In the genomic region with DNA sequence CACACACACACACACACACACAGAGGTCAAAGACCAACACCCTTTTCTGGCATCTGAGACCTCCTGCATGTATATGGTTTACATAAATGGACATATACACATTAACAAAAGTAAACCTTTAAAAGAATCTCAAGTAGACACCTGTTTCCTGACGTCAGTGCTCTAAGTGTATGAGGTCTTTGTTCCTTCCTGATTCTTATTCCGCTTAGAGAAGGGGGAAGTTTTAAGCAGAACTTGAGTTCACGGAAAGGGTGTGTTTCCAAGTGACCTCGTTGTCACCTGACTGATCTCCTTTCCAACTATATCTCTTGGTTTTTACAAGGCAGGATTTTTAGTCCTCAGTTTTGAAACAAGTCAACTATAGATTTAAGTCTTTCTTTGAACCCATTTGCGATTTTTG, we compare ENCODE assay signal across 14 mouse cellular contexts. TPM values are rescaled to one million over a fixed set of nuclear protein-coding genes. Genes with fewer than 3 reads are reported as not detected.
DNase-seq lines count a peak whose midpoint lies in the region; ATAC-seq and TF ChIP-seq lines count a peak whose summit lies in the region.
"Had no signal": no experiment of that assay in that cellular context is flagged by ENCODE, and none has a peak within 500 bp of the region (broad histone marks: within the 10 kb centered on the region; RNA-seq: fewer than 3 reads in every experiment).

No protein-coding gene starts in this region.

- 13% methylated on average over 5 of the region's 5 CpGs for WGBS in spleen, adult 2 months
- 52% methylated on average over 5 of the region's 5 CpGs for WGBS in intestine, embryonic 16.5 days

- TF ChIP-seq CTCF in gastrocnemius, adult 2 months (IDR thresholded peaks at IDR 0.05): no peak
- TF ChIP-seq CTCF in spleen, adult 2 months (IDR thresholded peaks at IDR 0.05; ENCODE audit: extremely low read depth, insufficient read depth, insufficient read length, insufficient replicate concordance): no peak

- H3K4me3 ChIP-seq in gastrocnemius, adult 2 months: no peak overlapping the region
- no peak overlapping the region for H3K4me3 ChIP-seq in spleen, adult 2 months (ENCODE audit: extremely low read depth, insufficient read depth, insufficient read length)
- no peak overlapping the region for H3K4me3 ChIP-seq in intestine, embryonic 16.5 days (ENCODE audit: low read length)
- H3K4me3 ChIP-seq: embryonic facial prominence, embryonic 15.5 days; heart, embryonic 15.5 days had no signal

- H3K27ac ChIP-seq in gastrocnemius, adult 2 months: peak overlapping the region; percentile 50; the same call in 1 of the 2 replicates
- H3K27ac ChIP-seq in spleen, adult 2 months (ENCODE audit: insufficient read depth, low read length): peak overlapping the region; percentile 68
- H3K27ac ChIP-seq in intestine, embryonic 16.5 days (ENCODE audit: low read length): no peak overlapping the region
- H3K27ac ChIP-seq: embryonic facial prominence, embryonic 15.5 days; heart, embryonic 15.5 days had no signal

- peaks cover 7% of the 10 kb centered on the region for H3K4me1 ChIP-seq in spleen, adult 2 months (ENCODE audit: control insufficient read depth, insufficient read depth, insufficient read length)
- no peaks in the 10 kb centered on the region for H3K4me1 ChIP-seq in intestine, embryonic 16.5 days (ENCODE audit: control insufficient read depth, insufficient read depth, low read length)

- no peaks in the 10 kb centered on the region; the same call in 1 of the 2 replicates for H3K36me3 ChIP-seq in spleen, adult 2 months (ENCODE audit: control insufficient read depth, insufficient read depth, low read length)
- no peaks in the 10 kb centered on the region for H3K36me3 ChIP-seq in intestine, embryonic 16.5 days (ENCODE audit: control insufficient read depth, insufficient read depth, low read length)
- no peaks in the 10 kb centered on the region for H3K36me3 ChIP-seq in splenic B cell, adult 2 months (ENCODE audit: control insufficient read depth, insufficient read depth, low read length, poor library complexity, severe bottlenecking)
- H3K36me3 ChIP-seq: embryonic facial prominence, embryonic 15.5 days; heart, embryonic 15.5 days had no signal

- no peak overlapping the region for H3K4me2 ChIP-seq in intestine, embryonic 16.5 days (ENCODE audit: low read depth, low read length)
- H3K4me2 ChIP-seq: embryonic facial prominence, embryonic 15.5 days; heart, embryonic 15.5 days had no signal

- peak; percentile 78 for ATAC-seq in intestine, embryonic 16.5 days

- no peak for DNase-seq in gastrocnemius, adult 2 months
- no peak for DNase-seq in gastrocnemius, postnatal 36 days
- peak; percentile 21 to 77 for DNase-seq in spleen, adult 2 months (ENCODE audit: low read depth in 1 of 2, low spot score in 2 of 2)
- no peak for DNase-seq in spleen, postnatal 14 days (ENCODE audit: low spot score in 2 of 2)
- DNase-seq in splenic B cell, adult 2 months (ENCODE audit: low read depth, low spot score): peak; percentile 88
- no peak for DNase-seq in adrenal gland, postnatal 4 days (ENCODE audit: low spot score in 2 of 2)
- no peak for DNase-seq in urinary bladder, adult 2 months (ENCODE audit: low spot score)
- DNase-seq: cerebellum, adult 11 months; kidney, postnatal 25 days; right cerebral cortex, postnatal 4 days; thymus, postnatal 4 days had no signal

- no peaks in the 10 kb centered on the region for H3K27me3 ChIP-seq in spleen, adult 2 months (ENCODE audit: control insufficient read depth, insufficient read depth, low read length)
- no peaks in the 10 kb centered on the region for H3K27me3 ChIP-seq in intestine, embryonic 16.5 days (replicated peaks; ENCODE audit: control insufficient read depth, insufficient read depth, low read length)
- no peaks in the 10 kb centered on the region for H3K27me3 ChIP-seq in splenic B cell, adult 2 months (ENCODE audit: control insufficient read depth, insufficient read depth, low read length, poor library complexity, severe bottlenecking)
- H3K27me3 ChIP-seq: embryonic facial prominence, embryonic 15.5 days; heart, embryonic 15.5 days had no signal

- intact Hi-C loops in gastrocnemius, adult 2 months (cut with DNase I): no loop called here
- intact Hi-C loops in gastrocnemius, postnatal 36 days (cut with DNase I): no loop called here

- no peak for TF ChIP-seq POLR2A in spleen, adult 2 months (IDR thresholded peaks at IDR 0.05; ENCODE audit: low read depth, low read length)

- no peaks in the 10 kb centered on the region for H3K9me3 ChIP-seq in intestine, embryonic 16.5 days (ENCODE audit: control insufficient read depth, low read length)
- H3K9me3 ChIP-seq: embryonic facial prominence, embryonic 15.5 days; heart, embryonic 15.5 days had no signal

- no peak overlapping the region for H3K9ac ChIP-seq in intestine, embryonic 16.5 days (ENCODE audit: low read depth, low read length)
- H3K9ac ChIP-seq: embryonic facial prominence, embryonic 15.5 days; heart, embryonic 15.5 days had no signal

RNA-seq across cellular contexts. Expression of gene Snap23, which starts 10.8 kb away (rescaled TPM):
- 10 to 100 TPM; 42.6 to 57.5 TPM for total RNA-seq in gastrocnemius, adult 2 months (2021)
- 10 to 100 TPM; 40.8 to 42.1 TPM for total RNA-seq in gastrocnemius, postnatal 36 days (2021)
- 3.9 and 4.0 TPM in 2 replicates for polyA plus RNA-seq in spleen, adult 2 months (2012; rRNA removed)
- polyA plus RNA-seq in intestine, embryonic 16.5 days (2015; fragmentation: Nextera tagmentation; extraction: Ambion mirVana): 54.6 and 55.8 TPM in 2 replicates
- 10 to 100 TPM; 51.7 to 60.1 TPM for total RNA-seq in adrenal gland, postnatal 4 days (2021)
- 54.0 and 62.6 TPM in 2 replicates for polyA plus RNA-seq in urinary bladder, adult 2 months (2012; rRNA removed)

RNA-seq across cellular contexts. Expression of gene Zfp106, which starts 14.6 kb away (rescaled TPM):
- total RNA-seq in gastrocnemius, adult 2 months (2021): 100 to 1,000 TPM; 635 to 796 TPM
- 100 to 1,000 TPM; 507 to 640 TPM for total RNA-seq in gastrocnemius, postnatal 36 days (2021)
- polyA plus RNA-seq in spleen, adult 2 months (2012; rRNA removed): 24.3 and 39.8 TPM in 2 replicates
- 36.2 and 37.0 TPM in 2 replicates for polyA plus RNA-seq in intestine, embryonic 16.5 days (2015; fragmentation: Nextera tagmentation; extraction: Ambion mirVana)
- 100 to 1,000 TPM; 104 TPM for total RNA-seq in adrenal gland, postnatal 4 days (2021)
- polyA plus RNA-seq in urinary bladder, adult 2 months (2012; rRNA removed): 46.1 and 53.3 TPM in 2 replicates

RNA-seq across cellular contexts. Expression of gene Haus2, which starts 30.9 kb away (rescaled TPM):
- total RNA-seq in gastrocnemius, adult 2 months (2021): 1 to 10 TPM; 5.7 to 8.6 TPM
- 1 to 10 TPM; 5.0 to 7.2 TPM for total RNA-seq in gastrocnemius, postnatal 36 days (2021)
- 0.99 and 1.1 TPM in 2 replicates for polyA plus RNA-seq in spleen, adult 2 months (2012; rRNA removed)
- 16.9 and 20.6 TPM in 2 replicates for polyA plus RNA-seq in intestine, embryonic 16.5 days (2015; fragmentation: Nextera tagmentation; extraction: Ambion mirVana)
- 10 to 100 TPM; 20.6 to 24.1 TPM for total RNA-seq in adrenal gland, postnatal 4 days (2021)
- 11.5 and 12.7 TPM in 2 replicates for polyA plus RNA-seq in urinary bladder, adult 2 months (2012; rRNA removed)

RNA-seq across cellular contexts. Expression of gene Lrrc57, which starts 31.0 kb away (rescaled TPM):
- 10 to 100 TPM in 1 of 2 experiments, 1 to 10 TPM in 1; 9.9 to 13.9 TPM for total RNA-seq in gastrocnemius, adult 2 months (2021)
- total RNA-seq in gastrocnemius, postnatal 36 days (2021): 10 to 100 TPM; 10.3 to 11.0 TPM
- 3.5 and 4.6 TPM in 2 replicates for polyA plus RNA-seq in spleen, adult 2 months (2012; rRNA removed)
- polyA plus RNA-seq in intestine, embryonic 16.5 days (2015; fragmentation: Nextera tagmentation; extraction: Ambion mirVana): 19.5 and 22.4 TPM in 2 replicates
- 10 to 100 TPM; 17.3 to 21.9 TPM for total RNA-seq in adrenal gland, postnatal 4 days (2021)
- polyA plus RNA-seq in urinary bladder, adult 2 months (2012; rRNA removed): 19.2 and 24.2 TPM in 2 replicates

RNA-seq across cellular contexts. Expression of gene Stard9, which starts 50.6 kb away (rescaled TPM):
- 1 to 10 TPM; 3.0 TPM for total RNA-seq in gastrocnemius, adult 2 months (2021)
- total RNA-seq in gastrocnemius, postnatal 36 days (2021): 1 to 10 TPM; 3.6 to 3.9 TPM
- polyA plus RNA-seq in spleen, adult 2 months (2012; rRNA removed): 3.7 and 4.4 TPM in 2 replicates
- polyA plus RNA-seq in intestine, embryonic 16.5 days (2015; fragmentation: Nextera tagmentation; extraction: Ambion mirVana): 2.5 and 3.3 TPM in 2 replicates
- total RNA-seq in adrenal gland, postnatal 4 days (2021): 10 to 100 TPM; 23.7 to 26.2 TPM
- polyA plus RNA-seq in urinary bladder, adult 2 months (2012; rRNA removed): 22.1 and 23.0 TPM in 2 replicates

Comparison
In these comparisons a context has a peak if more than half of its experiments do, and no peak if none do; other contexts are left out.
1. DNase-seq: peak in spleen, adult 2 months (2 of 2) and splenic B cell, adult 2 months (single experiment); none in gastrocnemius, adult 2 months (single experiment), gastrocnemius, postnatal 36 days (0 of 2), spleen, postnatal 14 days (0 of 2), adrenal gland, postnatal 4 days (0 of 2) and urinary bladder, adult 2 months (single experiment).
2. RNA of gene Zfp106, which starts 14.6 kb away (total RNA-seq): 635 to 796 TPM in gastrocnemius, adult 2 months and 507 to 640 TPM in gastrocnemius, postnatal 36 days; 104 TPM in adrenal gland, postnatal 4 days; every median in the first group is over 4 times any median in the second.